Mouse (Mus musculus) liver, postnatal 0 days (tissue): ENCODE measurements around the gene Fsd2.

Experiments
- CTCF ChIP-seq: sonication (generic); IDR thresholded peaks from 2 replicates; pipeline ENCODE4 v1.5.1; 2016; ENCODE audit warnings: antibody characterized with exemption, low read depth
- EP300 ChIP-seq: IDR thresholded peaks from 2 replicates; pipeline ENCODE4 v1.6.1; 2016; ENCODE audit warnings: antibody characterized with exemption, low read depth, mild to moderate bottlenecking

DNA sequence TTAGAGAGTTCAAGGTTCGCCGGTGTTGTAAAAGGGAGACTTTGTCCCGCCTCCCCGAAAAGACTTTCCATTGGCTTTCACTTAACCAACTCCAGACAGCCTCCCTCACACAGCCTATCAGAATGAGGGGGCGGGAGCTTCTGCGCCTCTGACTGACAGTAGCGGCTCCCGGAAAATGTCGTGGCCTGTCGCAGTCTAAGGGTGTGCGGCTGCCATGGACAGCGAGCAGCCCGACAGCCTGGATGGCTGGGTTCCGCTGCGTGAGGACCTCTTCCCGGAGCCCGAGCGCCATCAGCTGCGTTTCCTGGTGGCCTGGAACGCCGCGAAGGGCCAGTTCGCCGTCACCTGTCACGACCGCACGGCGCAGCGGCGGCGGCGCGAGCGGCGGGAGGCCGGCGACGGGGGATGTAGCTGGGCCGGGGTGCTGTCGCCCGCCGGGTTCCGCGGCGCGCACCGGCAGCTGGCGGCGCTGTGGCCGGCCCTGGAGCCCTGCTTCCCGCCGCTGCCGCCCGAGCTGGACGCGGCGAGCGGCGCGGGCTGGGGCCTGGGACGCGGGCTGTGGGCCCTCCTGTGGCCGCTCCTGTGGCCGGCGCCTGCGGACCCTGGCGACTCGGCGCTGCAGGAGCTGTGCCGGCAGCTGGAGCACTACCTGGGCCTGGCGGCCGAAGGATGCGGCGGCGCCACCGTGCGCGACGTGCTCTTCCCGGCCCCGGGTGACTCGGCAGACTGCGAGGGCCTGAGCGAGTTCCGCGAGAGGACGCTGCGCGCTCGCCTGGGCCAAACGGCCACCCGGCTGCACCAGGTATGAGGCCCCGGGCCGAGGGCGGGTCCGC lies 4.6 kb upstream of the Fsd2 start, which contains the start of gene Whamm:
- TF ChIP-seq CTCF: peak; percentile 44
- no peak; the same call in 1 of the 2 replicates for TF ChIP-seq EP300
